Mouse (Mus musculus) intestine, embryonic 14.5 days (tissue): ENCODE measurements around the gene Hecw1. TPM values are rescaled to one million over a fixed set of nuclear protein-coding genes. Genes with fewer than 3 reads are reported as not detected.

Experiments
- polyA plus RNA-seq: library from polyadenylated mRNA; unstranded; fragments of >200 nt; fragmentation: Nextera tagmentation; extraction: Ambion mirVana; gene quantifications from 2 replicates; pipeline ENCODE4 v1.2.1, GENCODE M21; 2014

The Hecw1 gene
- polyA plus RNA-seq, 1 experiment from 2014 or later: 1.5 TPM

Other genes starting within 250 kb of the Hecw1 start
- gene Mrpl32, start 89.9 kb upstream of the Hecw1 start, polyA plus RNA-seq: 113 and 121 TPM in 2 replicates
- 202 and 205 TPM in 2 replicates for gene Psma2, start 90.0 kb upstream of the Hecw1 start, polyA plus RNA-seq
- gene AW209491, start 106.9 kb upstream of the Hecw1 start, polyA plus RNA-seq: 27.9 and 32.2 TPM in 2 replicates